Mouse (Mus musculus) MEL (cell line): Measurements from ENCODE around the gene Dkk3. TPM values are rescaled to one million over a fixed set of nuclear protein-coding genes. Genes with fewer than 3 reads are reported as not detected.

ENCODE experiments used
- DNase-seq: peaks from one replicate; pipeline ENCODE4 v3.0.0; 2011; ENCODE audit warnings: low read depth, low spot score
- H3K27ac ChIP-seq: 2 replicates; pipeline ENCODE4 v1.5.1; 2012; ENCODE audit warnings: low read depth, mild to moderate bottlenecking, control low read depth, low read length, moderate library complexity; ENCODE audit not compliant: control insufficient read depth
- H3K27me3 ChIP-seq, 2 experiments: fragments of 150-350 bp in 1 of 2; sonication (generic) in 1 of 2; 2 replicates each; pipeline ENCODE4 v1.6.1; 2012; ENCODE audit warnings: low read length in 2 of 2, mild to moderate bottlenecking in 2 of 2, improper control_type of control experiment in 1 of 2, moderate library complexity in 1 of 2; ENCODE audit not compliant: insufficient read depth in 2 of 2, control insufficient read depth in 1 of 2
- H3K36me3 ChIP-seq, 2 experiments: 2 replicates each; pipeline ENCODE4 v1.6.1; 2012 to 2014; ENCODE audit warnings: low read length in 2 of 2, improper control_type of control experiment in 1 of 2, inconsistent platforms in 1 of 2, mild to moderate bottlenecking in 1 of 2; ENCODE audit not compliant: insufficient read depth in 2 of 2, control insufficient read depth in 1 of 2
- H3K4me1 ChIP-seq, 2 experiments: fragments of 150-350 bp in 1 of 2; sonication (generic) in 1 of 2; 2 replicates each; pipeline ENCODE4 v1.6.1; 2012; ENCODE audit warnings: low read length in 2 of 2, improper control_type of control experiment in 1 of 2, mild to moderate bottlenecking in 1 of 2; ENCODE audit not compliant: insufficient read depth in 2 of 2, control insufficient read depth in 1 of 2
- H3K4me3 ChIP-seq, 2 experiments: fragments of 150-350 bp in 1 of 2; sonication (generic) in 1 of 2; 2 replicates each; pipeline ENCODE4 v1.5.1; 2012; ENCODE audit warnings: low read depth in 2 of 2, low read length in 2 of 2, mild to moderate bottlenecking in 2 of 2, moderate library complexity in 2 of 2, control low read depth in 1 of 2, improper control_type of control experiment in 1 of 2; ENCODE audit not compliant: control insufficient read depth in 1 of 2, insufficient read depth in 1 of 2
- H3K79me2 ChIP-seq: 2 replicates; pipeline ENCODE4 v1.6.1; 2012; ENCODE audit warnings: mild to moderate bottlenecking, low read length, moderate library complexity; ENCODE audit not compliant: control insufficient read depth, poor library complexity, insufficient read depth
- H3K9ac ChIP-seq: 2 replicates; pipeline ENCODE4 v1.6.1; 2012; ENCODE audit warnings: low read depth, mild to moderate bottlenecking, control low read depth, low read length, moderate library complexity; ENCODE audit not compliant: control insufficient read depth, poor library complexity, severe bottlenecking
- H3K9me3 ChIP-seq: fragments of 150-350 bp; sonication (generic); replicated peaks from 2 replicates; pipeline ENCODE4 v1.6.1; 2012; ENCODE audit warnings: mild to moderate bottlenecking, low read length, improper control_type of control experiment, moderate library complexity; ENCODE audit not compliant: insufficient read depth
- CHD2 ChIP-seq: IDR thresholded peaks from 2 replicates; pipeline ENCODE4 v1.6.1; 2011; ENCODE audit warnings: low read length, improper control_type of control experiment
- E2F4 ChIP-seq: IDR thresholded peaks from 2 replicates; pipeline ENCODE4 v1.6.1; 2011; ENCODE audit warnings: low read depth, low read length, improper control_type of control experiment, borderline replicate concordance
- ELF1 ChIP-seq: IDR thresholded peaks from 2 replicates; pipeline ENCODE4 v1.6.1; 2014; ENCODE audit warnings: low read depth, mild to moderate bottlenecking, inconsistent platforms, low read length, improper control_type of control experiment, moderate library complexity
- EP300 ChIP-seq, 2 experiments: IDR thresholded peaks; 2 replicates each; pipeline ENCODE4 v1.6.1; 2011; ENCODE audit warnings: improper control_type of control experiment in 2 of 2, low read length in 2 of 2, low read depth in 1 of 2, mild to moderate bottlenecking in 1 of 2
- ETS1 ChIP-seq: IDR thresholded peaks from 2 replicates; pipeline ENCODE4 v1.6.1; 2012; ENCODE audit warnings: low read depth, mild to moderate bottlenecking, inconsistent platforms, low read length, improper control_type of control experiment, moderate library complexity
- HCFC1 ChIP-seq: IDR thresholded peaks from 2 replicates; pipeline ENCODE4 v1.6.1; 2012; ENCODE audit warnings: low read depth, mild to moderate bottlenecking, inconsistent platforms, low read length, improper control_type of control experiment, moderate library complexity
- KAT2A ChIP-seq: conservative IDR thresholded peaks from 2 replicates; pipeline ENCODE4 v1.6.1; 2012; ENCODE audit warnings: low read depth, low read length, improper control_type of control experiment, inconsistent platforms
- MAFK ChIP-seq: IDR thresholded peaks from 2 replicates; pipeline ENCODE4 v1.6.1; 2011; ENCODE audit warnings: low read depth, mild to moderate bottlenecking, low read length, improper control_type of control experiment, borderline replicate concordance
- MEF2A ChIP-seq: IDR thresholded peaks from 2 replicates; pipeline ENCODE4 v1.6.1; 2014; ENCODE audit warnings: low read depth, mild to moderate bottlenecking, inconsistent platforms, low read length, improper control_type of control experiment; ENCODE audit not compliant: poor library complexity, insufficient replicate concordance, severe bottlenecking; ENCODE audit errors: extremely low read depth
- MYB ChIP-seq: IDR thresholded peaks from 2 replicates; pipeline ENCODE4 v1.6.1; 2011; ENCODE audit warnings: mild to moderate bottlenecking, low read depth, low read length, improper control_type of control experiment
- MYC ChIP-seq: IDR thresholded peaks from 2 replicates; pipeline ENCODE4 v1.6.1; 2011; ENCODE audit warnings: low read depth, mild to moderate bottlenecking, low read length, improper control_type of control experiment, moderate library complexity
- NELFE ChIP-seq: IDR thresholded peaks from 2 replicates; pipeline ENCODE4 v1.6.1; 2011; ENCODE audit warnings: low read depth, low read length, improper control_type of control experiment
- POLR2AphosphoS5 ChIP-seq: IDR thresholded peaks from 2 replicates; pipeline ENCODE4 v1.6.1; 2012; ENCODE audit warnings: low read depth, borderline replicate concordance, mild to moderate bottlenecking, inconsistent platforms, low read length, moderate library complexity, mixed read lengths
- RAD21 ChIP-seq: IDR thresholded peaks from 2 replicates; pipeline ENCODE4 v1.6.1; 2011; ENCODE audit warnings: mild to moderate bottlenecking, low read depth, low read length, improper control_type of control experiment
- TCF12 ChIP-seq: IDR thresholded peaks from 2 replicates; pipeline ENCODE4 v1.6.1; 2014; ENCODE audit warnings: low read depth, mild to moderate bottlenecking, inconsistent platforms, low read length, improper control_type of control experiment, moderate library complexity
- USF1 ChIP-seq: IDR thresholded peaks from 2 replicates; pipeline ENCODE4 v1.6.1; 2014; ENCODE audit warnings: low read depth, mild to moderate bottlenecking, inconsistent platforms, low read length, improper control_type of control experiment, moderate library complexity
- USF2 ChIP-seq, 2 experiments: IDR thresholded peaks; 2 replicates each; pipeline ENCODE4 v1.6.1; 2011 to 2012; ENCODE audit warnings: improper control_type of control experiment in 2 of 2, low read length in 2 of 2, borderline replicate concordance in 1 of 2, inconsistent platforms in 1 of 2, low read depth in 1 of 2, mild to moderate bottlenecking in 1 of 2; ENCODE audit not compliant: insufficient read depth in 1 of 2
- ZMIZ1 ChIP-seq: IDR thresholded peaks from 2 replicates; pipeline ENCODE4 v1.6.1; 2012; ENCODE audit warnings: low read depth, mild to moderate bottlenecking, inconsistent platforms, low read length, improper control_type of control experiment, moderate library complexity
- ZNF384 ChIP-seq: IDR thresholded peaks from 2 replicates; pipeline ENCODE4 v1.6.1; 2012; ENCODE audit warnings: low read depth, mild to moderate bottlenecking, inconsistent platforms, low read length, improper control_type of control experiment
- polyA plus RNA-seq, 2 experiments: library from polyadenylated mRNA; stranded (reverse) in 1 of 2; unstranded in 1 of 2; fragments of >175 nt in 1 of 2; fragments of >200 nt in 1 of 2; gene quantifications; 2 replicates each; pipeline versions ENCODE4 v1.2.1 to v1.2.4; 2012; ENCODE audit warnings: low replicate concordance in 2 of 2, low read depth in 1 of 2; ENCODE audit not compliant: insufficient read length in 2 of 2, insufficient read depth in 1 of 2, missing spikeins in 1 of 2
- total RNA-seq: library from RNA; depleted of rRNA; stranded (reverse); fragments of 300-350 nt; gene quantifications from 2 replicates; pipeline ENCODE4 v1.2.3, GENCODE M21; 2012

The Dkk3 gene
- total and polyA plus RNA-seq, 3 experiments = not detected

DNA sequence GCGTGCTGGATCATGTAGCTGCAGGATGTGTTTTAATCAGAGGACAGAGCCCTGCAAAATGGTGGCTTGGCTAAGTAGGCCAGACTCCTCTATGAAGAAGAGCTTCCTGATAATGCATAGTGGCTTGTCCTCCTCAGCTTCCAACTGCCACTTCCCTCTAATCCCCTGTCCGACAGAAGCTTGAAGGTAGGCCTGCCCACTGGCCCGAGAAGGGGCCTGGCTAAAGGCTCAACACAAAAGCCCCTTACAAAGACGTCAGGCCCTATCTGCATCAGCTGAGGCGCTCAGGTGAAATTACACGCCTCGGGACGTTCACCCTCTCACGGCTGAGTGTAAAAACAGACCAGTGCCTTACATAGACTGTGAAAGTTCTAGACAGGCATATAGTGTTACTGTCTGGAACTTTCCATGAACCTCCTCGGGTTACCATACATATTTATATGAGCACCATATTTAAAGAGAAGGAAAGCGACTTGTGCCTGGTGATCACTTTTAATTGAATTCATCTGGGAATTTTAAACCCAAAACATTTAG lies 14.1 kb downstream of the Dkk3 start:
- TF ChIP-seq CHD2 (no peak), KAT2A (no peak), E2F4 (no peak), TCF12 (no peak), MYB (no peak), EP300 (IDR thresholded peaks at IDR 0.05; ENCODE audit: low read depth in 1 of 2, low read length in 2 of 2) (no peak), MYC (no peak), HCFC1 (no peak), MEF2A (no peak), ETS1 (no peak), USF1 (no peak), POLR2AphosphoS5 (no peak), NELFE (no peak), ELF1 (no peak), USF2 (IDR thresholded peaks at IDR 0.05; ENCODE audit: borderline replicate concordance in 1 of 2, insufficient read depth in 1 of 2, low read depth in 1 of 2, low read length in 2 of 2) (no peak)
- TF ChIP-seq, all 39 proteins: peak for 0
- H3K79me2 ChIP-seq = no peaks in the 10 kb centered on the region
- H3K9me3 ChIP-seq = no peaks in the 10 kb centered on the region
- no peaks in the 10 kb centered on the region for H3K36me3 ChIP-seq
- no peak overlapping the region for H3K27ac ChIP-seq
- H3K4me1 ChIP-seq = no peaks in the 10 kb centered on the region
- H3K9ac ChIP-seq = no peak overlapping the region
- no peak overlapping the region for H3K4me3 ChIP-seq
- no peaks in the 10 kb centered on the region; a peak in 2 of 4 replicates for H3K27me3 ChIP-seq
- no peak for DNase-seq

DNA sequence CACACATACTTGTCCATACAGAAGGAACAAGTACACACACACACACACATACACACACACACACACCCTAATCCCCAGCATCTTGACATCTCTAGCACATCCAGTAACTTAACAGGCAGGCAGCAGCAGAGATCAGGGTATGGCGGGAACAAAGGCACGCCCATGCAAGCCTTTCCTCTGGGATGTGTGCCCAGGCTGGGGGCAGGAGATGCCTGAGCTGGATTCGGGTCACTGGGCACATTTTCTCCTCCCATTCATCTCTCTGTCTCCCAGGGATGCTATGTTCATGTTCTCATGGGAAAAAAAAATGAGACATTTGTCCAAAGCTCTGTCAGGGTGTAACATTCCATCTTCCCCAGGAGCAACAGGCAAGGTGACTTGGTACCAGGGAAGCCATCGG lies 14.9 kb downstream of the Dkk3 start:
- Histone ChIP-seq H3K9me3 (no peaks in the 10 kb centered on the region), H3K27ac (no peak overlapping the region), H3K4me1 (no peaks in the 10 kb centered on the region), H3K4me3 (no peak overlapping the region), H3K79me2 (no peaks in the 10 kb centered on the region), H3K27me3 (no peaks in the 10 kb centered on the region; a peak in 2 of 4 replicates), H3K36me3 (no peaks in the 10 kb centered on the region), H3K9ac (no peak overlapping the region)
- TF ChIP-seq E2F4 (no peak), USF2 (IDR thresholded peaks at IDR 0.05; ENCODE audit: borderline replicate concordance in 1 of 2, insufficient read depth in 1 of 2, low read depth in 1 of 2, low read length in 2 of 2) (no peak), RAD21 (no peak), ZMIZ1 (no peak), ZNF384 (no peak), MAFK (no peak), TCF12 (no peak)
- no peak for DNase-seq
